Mouse (Mus musculus) limb, embryonic 14.5 days (tissue): ENCODE measurements around the gene Aldh3b3. TPM values are rescaled to one million over a fixed set of nuclear protein-coding genes. Genes with fewer than 3 reads are reported as not detected.

Experiments used
- ATAC-seq: fragments of 200-750 bp; cut with Nextera tagmentation; 2 replicates; pipeline ENCODE4 v1.8.0; 2017; ENCODE audit warnings: low read depth, moderate number of reproducible peaks, moderate TSS enrichment; ENCODE audit not compliant: low FRiP score
- DNase-seq: peaks from one replicate; pipeline ENCODE4 v3.0.0-alpha.2; 2015; ENCODE audit warnings: low spot score
- H3K27ac ChIP-seq: fragments of 300-500 bp; sonication (generic); replicated peaks from 2 replicates; pipeline ENCODE4 v1.5.1; 2014; ENCODE audit warnings: low read depth, mild to moderate bottlenecking, low read length, moderate library complexity, mixed read lengths
- H3K27me3 ChIP-seq: fragments of 300-500 bp; sonication (generic); 2 replicates; pipeline ENCODE4 v1.6.1; 2014; ENCODE audit warnings: low read length, mixed read lengths; ENCODE audit not compliant: control insufficient read depth, insufficient read depth
- H3K36me3 ChIP-seq: fragments of 300-500 bp; sonication (generic); 2 replicates; pipeline ENCODE4 v1.6.1; 2014; ENCODE audit warnings: mild to moderate bottlenecking, low read length, moderate library complexity, mixed read lengths; ENCODE audit not compliant: control insufficient read depth, insufficient read depth
- H3K4me1 ChIP-seq: fragments of 300-500 bp; sonication (generic); 2 replicates; pipeline ENCODE4 v1.6.1; 2014; ENCODE audit warnings: antibody characterized with exemption, low read length, mixed read lengths; ENCODE audit not compliant: control insufficient read depth, insufficient read depth
- H3K4me2 ChIP-seq: fragments of 300-500 bp; sonication (generic); replicated peaks from 2 replicates; pipeline ENCODE4 v1.6.1; 2014; ENCODE audit warnings: low read depth, mild to moderate bottlenecking, low read length, moderate library complexity; ENCODE audit not compliant: severe bottlenecking
- H3K4me3 ChIP-seq: fragments of 300-500 bp; sonication (generic); replicated peaks from 2 replicates; pipeline ENCODE4 v1.5.1; 2014; ENCODE audit warnings: low read length
- H3K9ac ChIP-seq: fragments of 300-500 bp; sonication (generic); 2 replicates; pipeline ENCODE4 v1.6.1; 2014; ENCODE audit warnings: mild to moderate bottlenecking, low read depth, low read length, moderate library complexity; ENCODE audit not compliant: severe bottlenecking
- H3K9me3 ChIP-seq: fragments of 300-500 bp; sonication (generic); 2 replicates; pipeline ENCODE4 v1.6.1; 2016; ENCODE audit warnings: low read length; ENCODE audit not compliant: control insufficient read depth
- POLR2A ChIP-seq: fragments of 200-500 bp; IDR thresholded peaks from 2 replicates; pipeline ENCODE4 v1.8.0; 2012; ENCODE audit warnings: inconsistent platforms, mild to moderate bottlenecking, moderate library complexity, borderline replicate concordance; ENCODE audit not compliant: insufficient read depth, insufficient read length; ENCODE audit errors: extremely low read depth
- WGBS: fragments of 180-500 bp; shearing (Covaris S2); extraction: QIAGEN DNeasy Blood & Tissue Kit; methylation state at CpG from one replicate; pipeline ENCODE4 v1.1.7; 2014; 5-methylcytosine and 5-hydroxymethylcytosine counted together
- polyA plus RNA-seq, 2 experiments: library from polyadenylated mRNA; depleted of rRNA in 1 of 2; stranded (reverse) in 1 of 2; unstranded in 1 of 2; fragments of >200 nt; fragmentation: Nextera tagmentation in 1 of 2; extraction: Ambion mirVana in 1 of 2; gene quantifications; 2 replicates each; pipeline versions ENCODE4 v1.2.1 to v1.2.3; 2012 to 2014

Aldh3b3 gene
- polyA plus RNA-seq, 2 experiments = 0.33 to 0.52 TPM

GRCm38 (mm10) chr19:3946715-3947114 is 11.7 kb upstream of the Aldh3b3 start:
- DNase-seq (peak; percentile 52), ATAC-seq (peak; percentile 67; the same call in 1 of the 2 replicates)
- H3K4me1 ChIP-seq = peaks cover 4% of the 10 kb centered on the region; the same call in 1 of the 2 replicates
- H3K4me3 ChIP-seq = no peak overlapping the region
- H3K27ac ChIP-seq = no peak overlapping the region
- no peak overlapping the region for H3K4me2 ChIP-seq
- no peaks in the 10 kb centered on the region for H3K9me3 ChIP-seq
- no peak overlapping the region for H3K9ac ChIP-seq
- no peak for TF ChIP-seq POLR2A
- H3K27me3 ChIP-seq = no peaks in the 10 kb centered on the region
- H3K36me3 ChIP-seq = no peaks in the 10 kb centered on the region
- WGBS = 14% methylated on average over 2 of the region's 2 CpGs

GRCm38 (mm10) chr19:3947813-3948212 is 10.6 kb upstream of the Aldh3b3 start:
- Histone ChIP-seq H3K9ac (no peak overlapping the region), H3K36me3 (no peaks in the 10 kb centered on the region), H3K9me3 (no peaks in the 10 kb centered on the region), H3K4me2 (no peak overlapping the region), H3K27me3 (no peaks in the 10 kb centered on the region), H3K27ac (no peak overlapping the region), H3K4me1 (peaks cover 4% of the 10 kb centered on the region; the same call in 1 of the 2 replicates), H3K4me3 (no peak overlapping the region)
- no peak for TF ChIP-seq POLR2A
- WGBS = 72% methylated on average over 3 of the region's 3 CpGs
- ATAC-seq = no peak
- DNase-seq = no peak

- no peak overlapping the region for H3K4me2 ChIP-seq
- WGBS = 69% methylated on average over 14 of the region's 14 CpGs
- no peak overlapping the region for H3K4me3 ChIP-seq
- no peaks in the 10 kb centered on the region for H3K27me3 ChIP-seq
- ATAC-seq = no peak
- no peaks in the 10 kb centered on the region for H3K36me3 ChIP-seq
- no peaks in the 10 kb centered on the region for H3K9me3 ChIP-seq
- TF ChIP-seq POLR2A = no peak
- no peak overlapping the region for H3K9ac ChIP-seq
- no peak for DNase-seq
- no peaks in the 10 kb centered on the region for H3K4me1 ChIP-seq
- H3K27ac ChIP-seq = no peak overlapping the region
These were observed 9.9 kb upstream of the Aldh3b3 start for GRCm38 (mm10) chr19:3948546-3948945.

GRCm38 (mm10) chr19:3950331-3950730 is 8.1 kb upstream of the Aldh3b3 start:
- DNase-seq (no peak), ATAC-seq (no peak)
- TF ChIP-seq POLR2A = no peak
- no peaks in the 10 kb centered on the region for H3K27me3 ChIP-seq
- H3K4me2 ChIP-seq = no peak overlapping the region
- no peak overlapping the region for H3K4me3 ChIP-seq
- H3K9me3 ChIP-seq = no peaks in the 10 kb centered on the region
- H3K36me3 ChIP-seq = no peaks in the 10 kb centered on the region
- 82% methylated on average over 3 of the region's 3 CpGs for WGBS
- H3K4me1 ChIP-seq = no peaks in the 10 kb centered on the region
- H3K9ac ChIP-seq = no peak overlapping the region
- H3K27ac ChIP-seq = no peak overlapping the region

GRCm38 (mm10) chr19:3951461-3951860 is 7.0 kb upstream of the Aldh3b3 start:
- H3K27me3 ChIP-seq = no peaks in the 10 kb centered on the region
- no peaks in the 10 kb centered on the region for H3K36me3 ChIP-seq
- H3K4me3 ChIP-seq = no peak overlapping the region
- DNase-seq (no peak), ATAC-seq (no peak)
- no peak overlapping the region for H3K27ac ChIP-seq
- TF ChIP-seq POLR2A = no peak
- no peaks in the 10 kb centered on the region for H3K4me1 ChIP-seq
- no peak overlapping the region for H3K9ac ChIP-seq
- no peaks in the 10 kb centered on the region for H3K9me3 ChIP-seq
- no peak overlapping the region for H3K4me2 ChIP-seq

GRCm38 (mm10) chr19:3952099-3952498 is 6.3 kb upstream of the Aldh3b3 start:
- no peak for ATAC-seq
- H3K9ac ChIP-seq = no peak overlapping the region
- no peak for DNase-seq
- no peak overlapping the region for H3K4me2 ChIP-seq
- no peaks in the 10 kb centered on the region for H3K9me3 ChIP-seq
- H3K4me3 ChIP-seq = no peak overlapping the region
- WGBS = 68% methylated on average over 1 of the region's 1 CpGs
- no peaks in the 10 kb centered on the region for H3K27me3 ChIP-seq
- H3K4me1 ChIP-seq = no peaks in the 10 kb centered on the region
- no peak for TF ChIP-seq POLR2A
- no peak overlapping the region for H3K27ac ChIP-seq
- H3K36me3 ChIP-seq = no peaks in the 10 kb centered on the region
